Mouse (Mus musculus): ENCODE measurements around the gene Tbc1d15. TPM values are rescaled to one million over a fixed set of nuclear protein-coding genes. Genes with fewer than 3 reads are reported as not detected.

Gene Tbc1d15
- total RNA-seq (2015; ENCODE audit: low replicate concordance) (38.1 and 41.4 TPM in 2 replicates), total RNA-seq (2017; ENCODE audit: low replicate concordance) (38.0 and 49.1 TPM in 2 replicates)

GRCm38 (mm10) chr10:115251088-115251934 lies at the start of gene Tbc1d15:
Tbc1d15 (minus strand) TSS chr10:115251467.
- ATAC-seq (replicated peaks; ENCODE audit: low FRiP score, poor library complexity, severe bottlenecking), result peak; percentile 91

DNA sequence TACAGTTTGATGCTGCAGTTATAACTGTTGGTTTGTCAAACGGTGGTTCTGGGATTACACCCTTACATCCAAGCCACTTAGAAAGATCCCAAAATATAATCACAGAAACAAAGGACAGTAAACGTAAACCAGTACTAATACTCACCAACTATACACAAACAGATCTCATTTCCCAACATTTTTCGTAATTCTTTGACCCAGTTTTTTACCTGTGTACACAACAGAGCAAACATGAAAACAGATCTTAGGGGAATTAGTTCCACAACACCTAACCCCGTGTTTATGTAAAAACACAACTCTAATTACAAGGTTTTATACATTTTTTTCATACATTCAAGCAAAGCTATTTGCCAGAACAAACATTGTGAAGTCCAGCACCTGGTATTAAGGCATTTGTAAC lies 47.4 kb upstream of the Tbc1d15 start:
- ATAC-seq (replicated peaks; ENCODE audit: low FRiP score, poor library complexity, severe bottlenecking), result no peak

DNA sequence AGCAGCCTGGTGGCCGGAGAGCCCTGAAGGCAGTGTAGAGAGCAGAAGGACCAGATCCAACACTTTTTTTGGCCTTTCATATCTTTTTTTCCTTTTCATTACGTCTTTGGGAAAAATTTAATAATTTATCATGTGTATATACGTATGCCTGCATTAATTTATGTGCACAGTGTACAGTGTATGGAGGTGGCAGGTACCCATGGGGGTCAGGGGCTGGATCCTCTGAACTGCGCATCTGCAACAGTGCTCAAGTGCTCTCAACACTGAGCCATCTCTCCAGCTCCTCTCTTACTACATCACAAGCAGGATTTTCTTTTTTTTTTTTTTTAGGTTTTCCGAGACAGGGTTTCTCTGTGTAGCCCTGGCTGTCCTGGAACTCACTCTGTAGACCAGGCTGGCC lies 46.3 kb upstream of the Tbc1d15 start:
- ATAC-seq (replicated peaks; ENCODE audit: low FRiP score, poor library complexity, severe bottlenecking), result no peak

DNA sequence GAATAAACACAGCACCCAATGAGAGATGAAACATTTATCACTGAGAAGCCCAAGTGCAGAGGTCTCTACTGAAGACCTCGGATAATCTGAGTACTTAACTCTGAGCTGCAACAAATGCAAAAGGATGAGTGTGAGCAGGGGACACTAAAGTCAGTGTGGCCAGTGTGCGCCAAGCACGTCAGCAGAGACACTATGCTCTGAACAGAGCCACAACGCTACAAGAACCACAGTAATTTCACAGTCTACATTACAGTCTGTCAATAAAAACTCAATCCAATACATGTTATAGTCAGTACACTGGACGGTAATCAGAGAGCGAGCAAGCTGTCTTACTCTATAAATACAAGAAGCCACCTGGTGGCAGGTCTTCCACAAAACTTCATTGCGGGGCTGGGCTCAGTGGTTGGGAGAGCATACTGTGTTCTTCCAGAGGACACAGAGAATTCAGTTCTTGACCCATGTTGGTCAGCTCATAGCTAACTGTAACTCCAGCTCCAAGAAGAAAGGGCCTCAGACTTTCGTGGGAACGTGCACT lies 45.2 kb upstream of the Tbc1d15 start:
- no peak for ATAC-seq (replicated peaks; ENCODE audit: low FRiP score, poor library complexity, severe bottlenecking)

- no peak for ATAC-seq (replicated peaks; ENCODE audit: low FRiP score, poor library complexity, severe bottlenecking)
Measured at GRCm38 (mm10) chr10:115295162-115295561, 43.9 kb upstream of the Tbc1d15 start.

DNA sequence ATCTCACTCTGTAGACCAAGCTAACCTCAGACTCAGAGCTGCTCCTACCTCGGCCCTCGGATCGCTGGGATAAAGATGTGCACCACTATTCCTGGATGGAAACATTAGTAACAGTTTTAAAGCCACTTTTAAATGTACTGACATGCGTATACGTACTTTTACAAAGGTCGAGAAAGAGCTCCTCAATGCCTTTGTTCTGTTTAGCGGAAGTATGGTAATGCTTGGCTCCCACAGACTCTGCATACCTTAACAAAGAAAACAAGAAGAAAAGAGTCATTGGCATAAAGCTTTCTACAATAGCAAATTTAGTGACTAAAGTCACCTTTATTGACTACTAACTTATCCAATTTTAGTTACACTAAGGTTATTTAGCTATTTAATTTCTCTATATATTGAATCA lies 43.4 kb upstream of the Tbc1d15 start:
- ATAC-seq (replicated peaks; ENCODE audit: low FRiP score, poor library complexity, severe bottlenecking), result no peak

DNA sequence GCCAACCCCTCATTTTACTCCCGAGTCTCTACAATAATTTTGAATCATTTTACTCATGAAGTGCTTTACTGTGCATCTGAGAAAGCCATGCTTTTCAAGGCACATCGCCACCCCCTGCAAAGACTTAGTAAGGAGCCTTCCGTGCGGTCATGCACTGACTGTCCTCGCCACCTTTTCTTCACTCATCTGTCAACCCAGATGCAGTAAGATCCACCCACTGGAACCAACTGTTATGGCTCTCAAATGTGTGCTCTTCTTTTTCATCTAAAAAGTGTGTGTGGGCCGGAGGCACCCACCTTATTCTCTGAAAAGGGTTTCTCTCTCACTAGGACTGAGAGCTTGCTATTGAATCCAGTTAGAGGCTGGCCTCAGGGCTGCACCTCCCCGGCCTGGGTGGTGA lies 42.7 kb upstream of the Tbc1d15 start:
- ATAC-seq (replicated peaks; ENCODE audit: low FRiP score, poor library complexity, severe bottlenecking), result no peak

DNA sequence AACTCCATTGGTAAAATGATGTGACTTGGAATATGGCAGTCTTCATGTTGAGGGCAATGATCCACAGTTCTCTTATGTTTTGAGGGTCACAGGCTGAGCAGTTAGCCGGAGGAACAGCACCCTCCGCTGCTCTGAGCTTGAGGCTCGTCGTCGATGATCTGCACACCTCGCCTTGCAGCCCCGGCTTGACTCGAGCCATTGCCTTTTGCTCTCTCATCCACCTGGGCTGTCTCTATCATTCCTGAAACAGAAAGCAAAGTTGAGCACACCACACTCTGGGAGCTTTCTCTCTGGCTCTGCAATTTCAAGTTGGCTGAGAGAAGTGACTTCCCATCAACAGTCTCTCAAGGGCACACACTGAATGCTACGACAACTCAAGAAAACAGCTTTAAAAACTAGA lies 39.4 kb upstream of the Tbc1d15 start:
- ATAC-seq (replicated peaks; ENCODE audit: low FRiP score, poor library complexity, severe bottlenecking), result no peak

GRCm38 (mm10) chr10:115288856-115289255 lies 37.6 kb upstream of the Tbc1d15 start:
- ATAC-seq (replicated peaks; ENCODE audit: low FRiP score, poor library complexity, severe bottlenecking), result no peak

DNA sequence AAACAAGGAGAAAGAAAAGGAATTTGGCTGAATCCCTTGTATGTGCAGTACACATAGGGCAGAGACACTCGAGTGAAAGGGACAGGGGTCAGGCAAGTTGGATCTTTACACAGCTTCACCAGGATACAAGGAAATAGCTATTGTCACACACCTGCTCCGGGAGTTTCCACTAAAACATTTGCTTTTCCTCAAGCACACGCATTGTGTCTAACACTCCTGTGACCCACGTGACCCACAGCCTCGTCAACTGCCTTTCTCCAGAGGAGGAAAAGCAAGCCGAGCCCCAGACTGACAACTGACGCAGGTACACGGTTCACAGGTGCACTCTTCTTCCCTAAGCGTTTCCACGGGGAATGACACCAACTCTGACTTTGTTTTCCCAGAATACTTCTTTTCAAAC lies 32.9 kb upstream of the Tbc1d15 start:
- no peak for ATAC-seq (replicated peaks; ENCODE audit: low FRiP score, poor library complexity, severe bottlenecking)

DNA sequence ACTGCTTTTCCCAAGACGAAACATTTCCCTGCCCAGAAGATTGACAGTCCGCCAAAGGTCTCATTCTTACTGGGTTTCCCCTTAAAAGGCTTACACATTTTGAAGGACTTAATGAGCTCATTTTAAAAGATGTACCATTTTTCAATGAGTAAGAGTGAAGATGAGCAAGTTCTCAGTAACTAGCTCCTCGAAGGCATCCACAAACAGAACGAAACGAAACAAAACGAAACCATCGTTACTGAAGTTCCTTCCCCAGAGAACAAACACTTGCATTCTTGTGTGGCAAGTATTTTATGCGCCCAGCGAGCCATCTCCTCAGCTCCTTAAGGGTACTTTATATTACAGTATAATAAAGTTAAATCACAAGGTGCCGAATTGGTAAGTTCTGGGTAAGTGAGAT lies 30.1 kb upstream of the Tbc1d15 start:
- no peak for ATAC-seq (replicated peaks; ENCODE audit: low FRiP score, poor library complexity, severe bottlenecking)

- ATAC-seq (replicated peaks; ENCODE audit: low FRiP score, poor library complexity, severe bottlenecking), result no peak
Measured at GRCm38 (mm10) chr10:115271649-115272048, 20.4 kb upstream of the Tbc1d15 start.

DNA sequence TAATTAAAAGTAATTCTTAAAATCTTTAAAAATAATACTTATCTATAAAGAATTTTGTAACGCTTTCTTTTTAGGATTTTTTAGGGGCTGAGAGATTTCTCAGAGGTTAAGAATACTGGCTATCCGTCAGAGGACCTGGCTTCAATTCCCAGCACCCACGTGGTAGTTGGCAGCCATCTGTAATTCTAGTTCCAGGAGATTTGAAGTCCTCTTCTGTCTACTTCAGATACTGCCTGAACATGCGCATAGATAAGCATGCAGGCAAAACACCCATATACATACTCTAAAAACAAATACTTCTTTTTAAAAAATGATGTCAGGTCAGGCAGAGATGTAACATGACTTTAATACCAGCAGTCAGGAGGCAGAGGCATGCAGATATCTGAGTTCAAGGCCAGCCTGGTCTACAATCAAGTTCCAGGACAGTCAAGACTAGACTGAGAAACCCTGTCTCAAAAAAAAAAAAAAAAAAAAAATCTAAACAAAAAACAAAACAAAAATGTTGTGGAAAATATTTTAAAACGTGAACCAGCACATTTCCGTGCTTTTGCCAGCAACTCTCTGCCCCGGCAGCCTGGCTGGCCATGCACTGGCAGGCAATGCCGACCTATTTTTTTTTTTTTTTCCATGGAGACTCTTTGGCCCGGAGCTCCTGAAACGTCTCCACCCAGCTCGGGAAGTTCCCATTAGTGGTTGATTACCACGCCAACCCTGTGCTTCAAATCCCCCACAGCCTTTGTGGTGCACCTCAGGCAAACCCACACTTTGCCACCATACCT lies 19.5 kb upstream of the Tbc1d15 start:
- no peak for ATAC-seq (replicated peaks; ENCODE audit: low FRiP score, poor library complexity, severe bottlenecking)

- ATAC-seq (replicated peaks; ENCODE audit: low FRiP score, poor library complexity, severe bottlenecking), result no peak
Measured at GRCm38 (mm10) chr10:115262926-115263562, 11.8 kb upstream of the Tbc1d15 start.

DNA sequence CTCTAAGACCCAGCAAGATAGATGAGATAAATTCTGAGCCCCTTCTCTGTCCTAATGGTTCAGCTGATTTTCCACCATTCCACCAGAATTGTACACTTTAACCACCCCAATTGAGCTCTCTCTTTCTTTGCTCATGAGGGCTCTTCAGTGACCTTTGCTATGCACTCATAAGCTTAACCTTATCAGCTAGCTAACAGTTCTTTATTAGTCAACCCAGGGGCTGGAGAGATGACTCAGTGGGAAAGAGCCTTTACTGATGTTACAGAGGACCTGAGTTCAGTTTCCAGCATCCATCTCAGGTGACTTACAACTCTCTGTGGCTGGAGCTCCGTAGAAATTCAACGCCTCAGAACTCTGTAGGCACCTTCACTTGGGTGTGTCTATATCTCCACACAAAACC lies 11.0 kb upstream of the Tbc1d15 start:
- no peak for ATAC-seq (replicated peaks; ENCODE audit: low FRiP score, poor library complexity, severe bottlenecking)

DNA sequence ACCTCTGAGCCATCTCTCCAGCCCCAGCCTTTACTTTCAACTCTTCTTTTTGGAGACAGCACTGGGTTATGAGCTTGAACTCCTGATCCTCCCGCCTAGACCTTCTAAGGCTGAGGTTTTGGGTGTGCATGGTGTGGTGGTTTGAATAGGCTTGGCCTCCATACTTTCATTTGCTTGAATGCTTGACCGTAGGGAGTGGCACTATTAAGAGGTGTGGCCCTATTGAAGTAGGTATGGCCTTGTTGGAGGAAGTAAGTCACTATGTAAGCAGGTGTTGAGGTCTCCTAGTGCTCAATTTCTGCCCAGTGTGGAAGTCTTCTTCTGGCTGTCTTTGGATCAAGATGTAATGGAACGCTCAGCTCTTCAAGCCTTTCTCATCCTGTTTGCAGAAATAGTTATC lies 10.2 kb upstream of the Tbc1d15 start:
- ATAC-seq (replicated peaks; ENCODE audit: low FRiP score, poor library complexity, severe bottlenecking), result no peak

DNA sequence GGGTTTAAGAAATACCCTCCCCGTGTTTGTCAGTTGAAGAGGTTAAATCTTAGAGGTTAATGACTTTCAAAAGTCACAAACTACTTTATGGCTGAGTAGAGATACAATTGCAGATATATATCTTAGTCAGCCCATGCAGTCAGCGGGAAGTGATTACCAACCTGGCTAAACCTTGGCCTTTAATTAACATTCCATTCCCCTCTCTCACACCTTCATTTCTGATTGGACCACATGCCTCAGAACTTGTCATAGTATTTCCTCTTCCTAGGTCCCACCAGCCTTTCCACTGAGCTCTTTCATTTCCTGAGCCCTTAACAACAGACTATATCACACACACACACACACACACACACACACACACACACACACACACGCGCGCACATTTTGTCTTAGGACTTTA lies 4.9 kb upstream of the Tbc1d15 start:
- ATAC-seq (replicated peaks; ENCODE audit: low FRiP score, poor library complexity, severe bottlenecking), result no peak

GRCm38 (mm10) chr10:115253521-115253920 lies 2.3 kb upstream of the Tbc1d15 start:
- ATAC-seq (replicated peaks; ENCODE audit: low FRiP score, poor library complexity, severe bottlenecking), result no peak

DNA sequence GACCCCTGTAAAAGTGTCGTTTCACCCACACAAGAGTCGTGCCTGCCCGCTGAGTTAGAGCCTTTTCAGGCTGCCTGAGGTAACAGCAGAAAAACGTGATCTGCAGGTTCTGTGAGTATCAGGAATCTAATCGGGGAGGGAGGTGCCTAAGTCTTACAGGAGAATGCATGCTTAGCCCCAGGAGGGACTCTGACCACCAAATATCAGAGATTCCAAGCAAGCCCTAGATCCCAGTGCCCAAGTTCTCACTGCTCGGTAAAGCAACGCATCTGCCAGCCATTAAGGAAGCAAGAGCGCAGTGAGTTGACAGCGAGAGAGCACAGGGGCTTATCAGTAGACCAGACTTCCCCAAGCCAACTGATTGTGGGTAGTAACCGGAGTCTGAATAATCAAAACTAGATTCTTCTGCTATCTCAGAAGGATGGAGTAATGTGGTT lies 1.1 kb upstream of the Tbc1d15 start:
- peak; percentile 55 for ATAC-seq (replicated peaks; ENCODE audit: low FRiP score, poor library complexity, severe bottlenecking)
